Mouse (Mus musculus): Measurements from ENCODE around the gene Mthfd2. TPM values are rescaled to one million over a fixed set of nuclear protein-coding genes. Genes with fewer than 3 reads are reported as not detected.
A peak's percentile ranks its signal among the peaks of the same experiment; 100 is the strongest.

The Mthfd2 gene
- polyA plus RNA-seq, 1 experiment from 2014 or later: 31.3 TPM

- ATAC-seq (ENCODE audit: low FRiP score, low TSS enrichment) (no peak), DNase-seq (no peak)
- no peaks in the 10 kb centered on the region for H3K9me3 ChIP-seq (ENCODE audit: control insufficient read depth, low read length)
- H3K9ac ChIP-seq (replicated peaks; ENCODE audit: low read length): no peak overlapping the region
- no peak overlapping the region for H3K4me3 ChIP-seq (replicated peaks; ENCODE audit: low read depth, low read length)
- no peaks in the 10 kb centered on the region for H3K27me3 ChIP-seq (ENCODE audit: control insufficient read depth, insufficient read depth, low read length)
- WGBS: 91% methylated on average over 2 of the region's 2 CpGs
- H3K27ac ChIP-seq (replicated peaks; ENCODE audit: low read depth, low read length): no peak overlapping the region
- H3K4me2 ChIP-seq (ENCODE audit: low read length): no peak overlapping the region
- peaks cover 17% of the 10 kb centered on the region for H3K36me3 ChIP-seq (ENCODE audit: control insufficient read depth, insufficient read depth, low read length)
- no peaks in the 10 kb centered on the region for H3K4me1 ChIP-seq (ENCODE audit: control insufficient read depth, insufficient read depth, low read length)
These were observed 24.4 kb downstream of the Mthfd2 start for GRCm38 (mm10) chr6:83301294-83301693.

DNA sequence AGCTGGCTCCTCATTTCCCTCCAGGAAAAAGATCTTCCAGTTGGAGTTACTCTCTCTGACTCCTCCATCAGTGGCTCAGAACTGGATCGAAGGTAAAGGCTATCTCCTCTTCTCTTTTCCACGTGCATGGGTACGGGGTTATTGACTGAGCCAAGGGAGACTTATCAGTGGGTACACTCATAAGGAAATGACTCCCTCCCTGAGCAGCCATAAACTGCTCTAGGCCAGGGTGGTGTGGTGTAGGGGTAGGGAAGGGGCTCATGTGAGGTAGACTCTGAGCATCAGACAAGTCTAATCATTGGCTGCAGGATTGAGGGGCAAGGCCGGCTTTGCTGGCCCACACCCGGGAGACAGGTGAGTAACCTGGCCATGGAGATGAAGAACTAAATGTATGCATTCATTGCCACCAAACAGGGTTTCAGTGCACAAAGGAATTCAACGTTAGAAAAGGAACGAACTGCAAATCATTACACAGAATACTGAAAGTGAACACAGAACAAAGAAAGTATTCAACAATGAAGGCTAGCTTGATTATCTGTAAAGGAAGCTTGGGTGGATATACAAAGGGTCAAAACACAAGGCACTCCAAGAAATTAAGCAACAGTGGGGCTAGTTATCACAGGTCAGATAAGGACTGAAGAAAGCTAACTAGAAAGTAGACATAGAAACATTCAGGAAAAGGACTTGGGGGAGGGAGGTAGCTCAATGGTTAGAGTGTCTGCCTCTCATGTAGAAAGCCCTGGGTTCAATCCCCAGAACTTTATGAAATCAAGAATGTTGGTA, 25.1 kb downstream of the Mthfd2 start:
- Histone ChIP-seq H3K4me2 (ENCODE audit: low read length) (no peak overlapping the region), H3K4me3 (replicated peaks; ENCODE audit: low read depth, low read length) (no peak overlapping the region), H3K27me3 (ENCODE audit: control insufficient read depth, insufficient read depth, low read length) (no peaks in the 10 kb centered on the region), H3K9ac (replicated peaks; ENCODE audit: low read length) (no peak overlapping the region), H3K4me1 (ENCODE audit: control insufficient read depth, insufficient read depth, low read length) (no peaks in the 10 kb centered on the region), H3K27ac (replicated peaks; ENCODE audit: low read depth, low read length) (no peak overlapping the region), H3K9me3 (ENCODE audit: control insufficient read depth, low read length) (no peaks in the 10 kb centered on the region), H3K36me3 (ENCODE audit: control insufficient read depth, insufficient read depth, low read length) (peaks cover 11% of the 10 kb centered on the region; the same call in 1 of the 2 replicates)
- 88% methylated on average over 7 of the region's 7 CpGs for WGBS
- no peak for DNase-seq
- no peak for ATAC-seq (ENCODE audit: low FRiP score, low TSS enrichment)

DNA sequence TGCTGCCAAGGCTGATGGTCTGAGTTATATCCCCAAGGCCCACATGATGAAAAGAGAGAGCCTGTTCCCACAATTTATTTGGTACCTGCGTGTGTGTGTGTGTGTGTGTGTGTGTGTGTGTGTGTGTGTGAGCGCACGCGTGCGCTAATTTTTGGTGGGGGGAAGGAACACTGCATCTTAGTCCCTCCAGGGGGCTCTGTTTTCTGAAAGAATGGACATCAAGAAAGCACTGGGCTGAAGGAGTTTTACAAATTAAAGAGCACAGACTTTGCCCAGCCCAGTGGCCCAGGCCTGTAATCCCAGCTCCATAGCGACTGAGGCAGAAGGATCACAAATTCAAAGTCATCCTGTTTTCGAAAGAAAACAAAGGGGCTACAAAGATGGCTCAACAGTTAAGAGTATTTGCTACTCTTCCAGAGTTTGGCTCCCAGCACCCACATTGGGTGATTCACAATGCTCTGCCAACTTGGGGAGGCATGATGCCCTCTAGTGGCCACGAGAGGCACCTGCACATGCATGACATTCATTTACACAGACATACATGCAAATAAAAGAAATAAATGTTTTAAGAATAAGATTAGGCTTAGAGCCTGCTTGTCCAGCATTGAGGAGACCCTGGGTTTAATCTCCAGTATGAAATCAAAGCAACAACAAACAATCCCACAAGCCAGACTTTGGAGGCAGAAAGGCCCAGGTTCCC, 45.3 kb downstream of the Mthfd2 start:
- Histone ChIP-seq H3K36me3 (ENCODE audit: control insufficient read depth, insufficient read depth, low read length) (no peaks in the 10 kb centered on the region), H3K9me3 (ENCODE audit: control insufficient read depth, low read length) (no peaks in the 10 kb centered on the region), H3K4me2 (ENCODE audit: low read length) (no peak overlapping the region), H3K27ac (replicated peaks; ENCODE audit: low read depth, low read length) (no peak overlapping the region), H3K4me1 (ENCODE audit: control insufficient read depth, insufficient read depth, low read length) (no peaks in the 10 kb centered on the region), H3K9ac (replicated peaks; ENCODE audit: low read length) (no peak overlapping the region), H3K27me3 (ENCODE audit: control insufficient read depth, insufficient read depth, low read length) (no peaks in the 10 kb centered on the region), H3K4me3 (replicated peaks; ENCODE audit: low read depth, low read length) (no peak overlapping the region)
- no peak for ATAC-seq (ENCODE audit: low FRiP score, low TSS enrichment)
- peak; percentile 20 for DNase-seq
- 79% methylated on average over 8 of the region's 8 CpGs for WGBS

- peak; percentile 30 for DNase-seq
These were observed 46.8 kb downstream of the Mthfd2 start for GRCm38 (mm10) chr6:83278881-83279280.

GRCm38 (mm10) chr6:83277151-83277550, 48.6 kb downstream of the Mthfd2 start:
- Histone ChIP-seq H3K9me3 (ENCODE audit: control insufficient read depth, low read length) (no peaks in the 10 kb centered on the region), H3K27me3 (ENCODE audit: control insufficient read depth, insufficient read depth, low read length) (no peaks in the 10 kb centered on the region), H3K27ac (replicated peaks; ENCODE audit: low read depth, low read length) (no peak overlapping the region), H3K4me1 (ENCODE audit: control insufficient read depth, insufficient read depth, low read length) (no peaks in the 10 kb centered on the region), H3K4me2 (ENCODE audit: low read length) (no peak overlapping the region), H3K36me3 (ENCODE audit: control insufficient read depth, insufficient read depth, low read length) (no peaks in the 10 kb centered on the region), H3K9ac (replicated peaks; ENCODE audit: low read length) (no peak overlapping the region), H3K4me3 (replicated peaks; ENCODE audit: low read depth, low read length) (no peak overlapping the region)
- ATAC-seq (ENCODE audit: low FRiP score, low TSS enrichment): no peak
- DNase-seq: no peak
- WGBS: 69% methylated on average over 13 of the region's 13 CpGs

More at GRCm38 (mm10) chr6:83278881-83279280, 46.8 kb downstream of the Mthfd2 start:
- H3K4me2 ChIP-seq (ENCODE audit: low read length): no peak overlapping the region
- 30% methylated on average over 2 of the region's 2 CpGs for WGBS
- H3K9me3 ChIP-seq (ENCODE audit: control insufficient read depth, low read length): no peaks in the 10 kb centered on the region
- no peak overlapping the region for H3K4me3 ChIP-seq (replicated peaks; ENCODE audit: low read depth, low read length)
- no peaks in the 10 kb centered on the region for H3K36me3 ChIP-seq (ENCODE audit: control insufficient read depth, insufficient read depth, low read length)
- H3K9ac ChIP-seq (replicated peaks; ENCODE audit: low read length): no peak overlapping the region
- ATAC-seq (ENCODE audit: low FRiP score, low TSS enrichment): no peak
- H3K27ac ChIP-seq (replicated peaks; ENCODE audit: low read depth, low read length): no peak overlapping the region
- no peaks in the 10 kb centered on the region for H3K4me1 ChIP-seq (ENCODE audit: control insufficient read depth, insufficient read depth, low read length)
- no peaks in the 10 kb centered on the region for H3K27me3 ChIP-seq (ENCODE audit: control insufficient read depth, insufficient read depth, low read length)

DNA sequence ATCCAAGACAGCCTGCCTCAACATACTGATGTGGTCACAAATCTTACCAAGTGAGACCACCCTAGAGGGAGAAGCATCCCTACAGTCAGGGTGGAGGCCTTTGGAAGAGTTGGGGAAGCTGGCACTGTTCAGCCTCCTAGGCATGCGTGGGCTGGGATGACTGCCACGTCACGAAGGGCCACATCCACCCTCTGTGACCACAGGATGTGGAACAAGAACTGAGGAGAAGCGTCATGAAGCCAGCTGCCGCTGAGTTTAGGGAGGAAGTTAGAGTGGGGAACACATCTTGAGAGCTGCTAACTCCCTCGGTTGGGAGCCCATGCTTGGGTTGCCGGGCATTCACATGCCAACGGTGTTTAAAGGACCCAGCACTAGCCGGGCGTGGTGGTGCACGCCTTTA, 52.0 kb downstream of the Mthfd2 start:
- WGBS: 92% methylated on average over 11 of the region's 11 CpGs
- DNase-seq (no peak), ATAC-seq (ENCODE audit: low FRiP score, low TSS enrichment) (no peak)
- H3K4me2 ChIP-seq (ENCODE audit: low read length): no peak overlapping the region
- no peaks in the 10 kb centered on the region for H3K27me3 ChIP-seq (ENCODE audit: control insufficient read depth, insufficient read depth, low read length)
- no peak overlapping the region for H3K9ac ChIP-seq (replicated peaks; ENCODE audit: low read length)
- H3K4me1 ChIP-seq (ENCODE audit: control insufficient read depth, insufficient read depth, low read length): no peaks in the 10 kb centered on the region
- no peaks in the 10 kb centered on the region for H3K9me3 ChIP-seq (ENCODE audit: control insufficient read depth, low read length)
- no peak overlapping the region for H3K27ac ChIP-seq (replicated peaks; ENCODE audit: low read depth, low read length)
- H3K36me3 ChIP-seq (ENCODE audit: control insufficient read depth, insufficient read depth, low read length): no peaks in the 10 kb centered on the region
- no peak overlapping the region for H3K4me3 ChIP-seq (replicated peaks; ENCODE audit: low read depth, low read length)

DNA sequence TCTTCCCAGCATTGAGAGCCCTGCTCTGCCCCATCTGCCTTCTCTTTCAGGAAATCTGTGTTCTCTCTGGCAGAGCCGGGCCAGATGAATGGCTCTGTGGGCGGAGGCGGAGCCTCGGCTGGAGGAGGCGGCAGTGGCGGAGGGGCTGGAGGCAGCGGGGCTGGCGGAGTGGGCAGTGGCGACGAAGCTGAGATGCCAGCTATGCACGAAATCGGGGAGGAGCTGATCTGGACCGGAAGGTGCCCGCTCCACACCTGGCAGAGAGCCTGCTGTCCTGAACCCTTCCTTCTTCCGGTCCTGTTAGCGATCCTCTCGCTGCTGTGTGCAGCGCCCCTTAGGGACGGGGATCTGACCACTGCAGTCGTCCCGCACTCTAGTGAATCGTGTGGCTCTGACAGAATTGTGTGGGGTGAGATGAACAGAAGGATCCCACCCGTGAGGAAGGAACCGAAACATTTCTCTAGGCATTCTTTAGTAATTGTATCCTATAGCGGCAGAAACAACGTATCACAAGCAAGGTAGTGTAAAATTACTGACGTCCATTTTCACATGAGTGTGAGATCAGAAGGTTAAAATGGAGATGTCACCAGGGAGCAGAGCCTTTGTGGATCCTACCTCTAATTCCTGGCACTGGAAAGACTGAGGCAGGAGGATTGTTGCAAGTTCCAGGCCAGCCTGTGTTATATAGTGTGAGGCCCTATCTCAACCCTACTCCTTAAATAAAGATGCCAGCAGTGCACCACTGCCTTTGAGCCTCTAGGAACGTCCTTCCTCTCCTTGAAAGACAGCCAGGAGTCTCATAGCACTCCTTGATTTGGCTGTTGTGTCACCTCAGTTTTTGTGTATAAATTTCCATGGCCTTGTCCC, 57.3 kb downstream of the Mthfd2 start:
- peak; percentile 90 for DNase-seq
- WGBS: 1% methylated on average over 28 of the region's 28 CpGs
- H3K9ac ChIP-seq (replicated peaks; ENCODE audit: low read length): peak overlapping the region; percentile 55
- peak; percentile 92 for ATAC-seq (ENCODE audit: low FRiP score, low TSS enrichment)
- peak overlapping the region; percentile 93 for H3K27ac ChIP-seq (replicated peaks; ENCODE audit: low read depth, low read length)
- no peaks in the 10 kb centered on the region for H3K36me3 ChIP-seq (ENCODE audit: control insufficient read depth, insufficient read depth, low read length)
- H3K4me3 ChIP-seq (replicated peaks; ENCODE audit: low read depth, low read length): peak overlapping the region; percentile 41
- H3K4me2 ChIP-seq (ENCODE audit: low read length): peak overlapping the region; percentile 60
- no peaks in the 10 kb centered on the region for H3K9me3 ChIP-seq (ENCODE audit: control insufficient read depth, low read length)
- peaks cover 7% of the 10 kb centered on the region; the same call in 1 of the 2 replicates for H3K4me1 ChIP-seq (ENCODE audit: control insufficient read depth, insufficient read depth, low read length)
- H3K27me3 ChIP-seq (ENCODE audit: control insufficient read depth, insufficient read depth, low read length): no peaks in the 10 kb centered on the region

- peak overlapping the region; percentile 60 for H3K4me2 ChIP-seq (ENCODE audit: low read length)
- no peaks in the 10 kb centered on the region for H3K36me3 ChIP-seq (ENCODE audit: control insufficient read depth, insufficient read depth, low read length)
- 71% methylated on average over 4 of the region's 4 CpGs for WGBS
- 0 out of 2 replicates have a peak overlapping the region, but pooled peaks have one; percentile 2 for H3K4me3 ChIP-seq (replicated peaks; ENCODE audit: low read depth, low read length)
- peak overlapping the region; percentile 93 for H3K27ac ChIP-seq (replicated peaks; ENCODE audit: low read depth, low read length)
- H3K4me1 ChIP-seq (ENCODE audit: control insufficient read depth, insufficient read depth, low read length): peaks cover 7% of the 10 kb centered on the region; the same call in 1 of the 2 replicates
- DNase-seq: no peak
- no peaks in the 10 kb centered on the region for H3K27me3 ChIP-seq (ENCODE audit: control insufficient read depth, insufficient read depth, low read length)
- ATAC-seq (ENCODE audit: low FRiP score, low TSS enrichment): no peak
- no peaks in the 10 kb centered on the region for H3K9me3 ChIP-seq (ENCODE audit: control insufficient read depth, low read length)
- peak overlapping the region; percentile 42; the same call in 1 of the 2 replicates for H3K9ac ChIP-seq (replicated peaks; ENCODE audit: low read length)
These were observed 58.1 kb downstream of the Mthfd2 start for GRCm38 (mm10) chr6:83267616-83268015.

Data from midbrain, embryonic 14.5 days (tissue).